Mouse (Mus musculus) small intestine, adult 2 months (tissue): ENCODE results near the gene Ankrd60.

Experiments used
- CTCF ChIP-seq: fragments of 200-500 bp; IDR thresholded peaks from 2 replicates; pipeline ENCODE4 v1.5.1; 2012; ENCODE audit warnings: low read depth, mild to moderate bottlenecking, control low read depth, inconsistent platforms, low read length, moderate library complexity, mixed read lengths; ENCODE audit not compliant: insufficient replicate concordance, insufficient read length; ENCODE audit errors: extremely low read depth
- POLR2A ChIP-seq: fragments of 200-500 bp; IDR thresholded peaks from 2 replicates; pipeline ENCODE4 v1.6.1; 2012; ENCODE audit warnings: low read depth, mild to moderate bottlenecking, control low read depth, inconsistent platforms, low read length, moderate library complexity

- TF ChIP-seq CTCF (no peak), POLR2A (no peak)
Observed at GRCm38 (mm10) chr2:173605713-173606414, 27.7 kb upstream of the Ankrd60 start.
